Mouse (Mus musculus): ENCODE measurements around the gene Crtc2. TPM values are rescaled to one million over a fixed set of nuclear protein-coding genes. Genes with fewer than 3 reads are reported as not detected.

Gene Crtc2
- 66.4 and 76.5 TPM in 2 replicates for total RNA-seq (2017)

- ATAC-seq (ENCODE audit: extremely low read depth, insufficient number of reproducible peaks, low FRiP score, poor library complexity, severe bottlenecking) = peak; percentile 95
Measured at GRCm38 (mm10) chr3:90253653-90254418, at the start of gene Crtc2. Gene Crtc2, plus strand, starts transcription at chr3:90254163.

GRCm38 (mm10) chr3:90204582-90204981 is 49.4 kb upstream of the Crtc2 start:
- no peak for ATAC-seq (ENCODE audit: extremely low read depth, insufficient number of reproducible peaks, low FRiP score, poor library complexity, severe bottlenecking)

GRCm38 (mm10) chr3:90208662-90209061 is 45.3 kb upstream of the Crtc2 start:
- no peak for ATAC-seq (ENCODE audit: extremely low read depth, insufficient number of reproducible peaks, low FRiP score, poor library complexity, severe bottlenecking)

- ATAC-seq (ENCODE audit: extremely low read depth, insufficient number of reproducible peaks, low FRiP score, poor library complexity, severe bottlenecking) = no peak
Measured at GRCm38 (mm10) chr3:90209908-90210566, 43.9 kb upstream of the Crtc2 start.

- ATAC-seq (ENCODE audit: extremely low read depth, insufficient number of reproducible peaks, low FRiP score, poor library complexity, severe bottlenecking) = no peak
Measured at GRCm38 (mm10) chr3:90211475-90212398, 42.2 kb upstream of the Crtc2 start.

GRCm38 (mm10) chr3:90212723-90213122 is 41.2 kb upstream of the Crtc2 start:
- ATAC-seq (ENCODE audit: extremely low read depth, insufficient number of reproducible peaks, low FRiP score, poor library complexity, severe bottlenecking) = no peak

- peak; percentile 94 for ATAC-seq (ENCODE audit: extremely low read depth, insufficient number of reproducible peaks, low FRiP score, poor library complexity, severe bottlenecking)
Measured at GRCm38 (mm10) chr3:90213377-90213866, 40.5 kb upstream of the Crtc2 start, which contains the start of the genes Rps27 and Rab13. Gene Rps27, minus strand, starts transcription at chr3:90213651. Gene Rab13, plus strand, starts transcription at chr3:90213695.

- ATAC-seq (ENCODE audit: extremely low read depth, insufficient number of reproducible peaks, low FRiP score, poor library complexity, severe bottlenecking) = no peak
Measured at GRCm38 (mm10) chr3:90213956-90214684, 39.8 kb upstream of the Crtc2 start.

- ATAC-seq (ENCODE audit: extremely low read depth, insufficient number of reproducible peaks, low FRiP score, poor library complexity, severe bottlenecking) = no peak
Measured at GRCm38 (mm10) chr3:90215825-90216380, 38.1 kb upstream of the Crtc2 start.

- ATAC-seq (ENCODE audit: extremely low read depth, insufficient number of reproducible peaks, low FRiP score, poor library complexity, severe bottlenecking) = peak; percentile 65; the same call in 1 of the 2 replicates
Measured at GRCm38 (mm10) chr3:90220088-90220487, 33.9 kb upstream of the Crtc2 start.

GRCm38 (mm10) chr3:90220531-90220951 is 33.4 kb upstream of the Crtc2 start:
- ATAC-seq (ENCODE audit: extremely low read depth, insufficient number of reproducible peaks, low FRiP score, poor library complexity, severe bottlenecking) = no peak

GRCm38 (mm10) chr3:90221123-90221522 is 32.8 kb upstream of the Crtc2 start:
- no peak for ATAC-seq (ENCODE audit: extremely low read depth, insufficient number of reproducible peaks, low FRiP score, poor library complexity, severe bottlenecking)

GRCm38 (mm10) chr3:90222455-90222854 is 31.5 kb upstream of the Crtc2 start:
- ATAC-seq (ENCODE audit: extremely low read depth, insufficient number of reproducible peaks, low FRiP score, poor library complexity, severe bottlenecking) = no peak

GRCm38 (mm10) chr3:90222941-90223340 is 31.0 kb upstream of the Crtc2 start:
- no peak for ATAC-seq (ENCODE audit: extremely low read depth, insufficient number of reproducible peaks, low FRiP score, poor library complexity, severe bottlenecking)

GRCm38 (mm10) chr3:90224331-90224730 is 29.6 kb upstream of the Crtc2 start:
- ATAC-seq (ENCODE audit: extremely low read depth, insufficient number of reproducible peaks, low FRiP score, poor library complexity, severe bottlenecking) = no peak

- peak; percentile 20; the same call in 1 of the 2 replicates for ATAC-seq (ENCODE audit: extremely low read depth, insufficient number of reproducible peaks, low FRiP score, poor library complexity, severe bottlenecking)
Measured at GRCm38 (mm10) chr3:90231075-90231474, 22.9 kb upstream of the Crtc2 start.

GRCm38 (mm10) chr3:90231507-90232333 is 22.2 kb upstream of the Crtc2 start, which contains the start of gene Jtb:
Gene Jtb, plus strand, starts transcription at chr3:90231597.
- peak; percentile 94 for ATAC-seq (ENCODE audit: extremely low read depth, insufficient number of reproducible peaks, low FRiP score, poor library complexity, severe bottlenecking)
